Mouse (Mus musculus) central nervous system, embryonic 11.5 days (tissue): Measurements from ENCODE around the gene Otp. TPM values are rescaled to one million over a fixed set of nuclear protein-coding genes. Genes with fewer than 3 reads are reported as not detected.

Experiments
- polyA plus RNA-seq: library from polyadenylated mRNA; depleted of rRNA; stranded (reverse); fragments of >200 nt; gene quantifications from 2 replicates; pipeline ENCODE4 v1.2.3, GENCODE M21; 2012; rRNA removed

The Otp gene
- 9.2 and 11.5 TPM in 2 replicates for polyA plus RNA-seq

DNA sequence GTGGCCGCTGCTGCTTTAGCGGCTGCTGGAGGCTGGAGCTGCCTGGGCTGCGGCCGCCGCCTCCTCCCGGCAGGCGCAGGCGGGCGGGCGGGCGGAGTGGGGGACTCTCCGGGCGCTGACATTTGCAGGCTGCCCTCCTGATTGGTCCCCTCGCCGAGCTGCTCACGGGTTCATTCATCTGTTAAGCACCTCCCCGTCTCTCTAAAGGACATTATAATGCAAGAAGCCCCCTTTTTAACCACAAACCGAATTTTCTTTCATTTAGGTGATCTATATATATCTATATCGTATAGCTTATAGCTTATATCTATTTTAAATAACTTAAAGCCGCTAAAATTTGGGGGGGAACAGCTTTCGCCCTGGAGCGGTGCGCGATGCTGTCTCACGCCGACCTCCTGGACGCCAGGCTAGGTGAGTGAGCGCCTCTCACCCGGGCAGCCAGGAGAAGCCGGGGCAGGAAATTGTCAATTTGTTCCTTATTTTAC is at the start of gene Otp:
Gene Otp (plus strand): TSS at position 207 of the 485 bp plus-strand sequence.

Other genes starting within 250 kb of the Otp start
- 428 and 682 TPM in 2 replicates for gene Tbca, start 86.7 kb upstream of the Otp start, polyA plus RNA-seq
- 12.8 and 17.4 TPM in 2 replicates for gene Wdr41, start 100.7 kb downstream of the Otp start, polyA plus RNA-seq